Mouse (Mus musculus): ENCODE measurements around the gene Nlrc3.
"Not testable (repeated sequence)": the region's sequence is repeated elsewhere in the genome, so short reads cannot be mapped to it uniquely, and the experiment has no call there.

The Nlrc3 gene

DNA sequence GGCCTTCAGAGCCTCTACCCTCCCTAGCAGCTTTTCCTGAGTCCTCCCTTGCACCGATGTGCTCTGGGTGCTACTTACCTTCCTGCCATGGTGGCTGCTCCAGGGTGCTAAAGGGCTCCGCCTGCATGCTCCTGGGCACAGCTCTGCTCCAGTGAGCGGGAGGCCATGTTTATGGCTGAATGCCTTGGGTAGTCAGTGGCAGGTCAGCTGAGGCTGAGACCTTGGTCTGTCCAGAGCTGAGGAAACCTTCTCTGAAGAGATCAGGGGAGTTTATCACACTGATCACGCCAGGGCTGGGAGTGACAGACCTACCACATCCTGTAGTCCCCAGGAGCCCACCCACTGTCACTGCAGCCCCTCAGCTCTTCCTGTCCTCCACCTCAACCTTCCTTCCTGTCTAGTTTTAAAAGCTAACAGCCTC lies at the start of gene Nlrc3:
Nlrc3 (minus strand) TSS at position 382 of the 421 bp plus-strand sequence.
- DNase-seq (ENCODE audit: low spot score in 2 of 2) = no peak

DNA sequence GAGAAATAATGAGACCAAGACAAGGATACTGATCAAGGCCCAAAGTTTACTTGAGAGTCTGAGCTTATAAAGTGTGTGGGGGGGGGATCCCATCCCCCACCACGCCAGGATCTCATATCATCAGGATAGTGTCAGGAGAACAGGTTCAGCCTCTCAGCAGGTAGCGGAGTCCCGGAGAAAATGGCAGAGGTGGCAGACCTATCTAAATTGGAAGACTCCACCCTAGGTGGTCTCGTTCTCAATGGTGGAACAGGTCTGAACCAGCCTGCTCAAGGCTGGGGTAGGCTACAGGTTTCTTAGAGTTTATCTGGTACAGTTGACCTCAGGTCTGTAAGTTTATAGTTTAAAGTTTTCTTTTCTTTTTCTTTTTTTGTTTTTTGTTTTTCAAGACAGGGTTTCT lies 46.3 kb upstream of the Nlrc3 start:
- no peak for DNase-seq (ENCODE audit: low spot score in 2 of 2)

DNA sequence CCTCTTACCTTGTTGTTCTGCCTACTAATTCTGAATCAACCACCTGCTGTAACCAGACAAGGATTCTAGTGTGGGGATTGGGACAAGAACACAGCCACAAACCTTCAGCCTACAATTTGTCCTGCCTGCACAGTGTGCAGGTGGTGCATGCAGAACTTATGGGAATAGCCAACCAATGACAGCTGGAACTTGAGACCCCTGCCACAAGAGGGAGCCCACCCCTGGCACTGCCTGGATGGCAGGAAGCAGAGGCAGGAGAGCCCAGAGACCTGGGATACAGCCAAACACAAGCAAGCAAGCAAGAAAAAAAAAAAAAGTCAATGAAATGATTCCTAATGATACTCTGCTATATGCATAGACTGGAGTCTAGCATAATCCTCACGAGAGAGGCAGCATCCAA lies 44.8 kb upstream of the Nlrc3 start:
- no peak for DNase-seq (ENCODE audit: low spot score in 2 of 2)

GRCm38 (mm10) chr16:4017466-4017865 lies 41.0 kb upstream of the Nlrc3 start:
- DNase-seq (ENCODE audit: low spot score in 2 of 2) = not testable (repeated sequence)

- DNase-seq (ENCODE audit: low spot score in 2 of 2) = not testable (repeated sequence)
These were observed 40.4 kb upstream of the Nlrc3 start for GRCm38 (mm10) chr16:4016786-4017185.

- DNase-seq (ENCODE audit: low spot score in 2 of 2) = no peak
These were observed 37.7 kb upstream of the Nlrc3 start for GRCm38 (mm10) chr16:4014040-4014668.

DNA sequence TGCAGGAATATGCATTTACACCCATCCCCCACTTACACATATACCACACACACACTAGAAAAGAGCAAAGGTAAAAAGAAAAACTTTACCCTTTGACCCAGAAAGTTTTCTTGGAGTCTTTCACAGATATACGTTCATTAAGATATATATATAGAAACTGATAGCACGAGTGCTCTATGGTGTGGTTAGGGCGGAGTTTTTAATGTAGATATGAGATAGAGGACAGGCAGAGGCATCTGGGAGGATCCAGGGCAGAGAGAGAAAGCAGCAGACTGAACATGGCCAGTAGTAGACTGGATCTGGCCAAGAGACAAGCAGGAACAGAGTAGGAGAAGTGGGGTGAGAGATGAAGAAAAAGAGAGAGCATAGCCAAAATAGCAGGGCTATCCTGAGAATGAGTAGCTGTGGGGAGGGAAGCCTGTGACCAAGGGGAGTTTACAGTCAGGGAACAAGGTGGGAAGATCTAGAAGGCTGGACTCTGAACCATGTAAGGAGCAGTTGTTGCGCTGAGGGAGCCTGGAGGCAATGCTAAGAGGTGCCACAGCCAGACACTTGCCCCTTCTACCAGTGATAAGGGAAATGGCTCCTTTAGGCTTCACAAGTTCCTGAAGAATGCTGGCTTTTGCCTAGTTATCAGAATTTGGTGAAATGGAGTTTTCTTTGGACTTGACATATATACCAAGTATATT lies 36.6 kb upstream of the Nlrc3 start:
- DNase-seq (ENCODE audit: low spot score in 2 of 2) = no peak

- DNase-seq (ENCODE audit: low spot score in 2 of 2) = peak; percentile 89 to 92
These were observed 27.3 kb upstream of the Nlrc3 start, which contains the start of gene Slx4 for GRCm38 (mm10) chr16:4003489-4004398. Slx4 (minus strand) TSS chr16:4003770.

- no peak for DNase-seq (ENCODE audit: low spot score in 2 of 2)
These were observed 12.0 kb upstream of the Nlrc3 start for GRCm38 (mm10) chr16:3988410-3988809.

GRCm38 (mm10) chr16:3983146-3983700 lies 6.8 kb upstream of the Nlrc3 start:
- no peak for DNase-seq (ENCODE audit: low spot score in 2 of 2)

- DNase-seq (ENCODE audit: low spot score in 2 of 2) = no peak
These were observed 5.7 kb upstream of the Nlrc3 start for GRCm38 (mm10) chr16:3982173-3982572.

- no peak for DNase-seq (ENCODE audit: low spot score in 2 of 2)
These were observed 280 bp upstream of the Nlrc3 start for GRCm38 (mm10) chr16:3976712-3977111.

- DNase-seq (ENCODE audit: low spot score in 2 of 2) = no peak
These were observed 774 bp downstream of the Nlrc3 start for GRCm38 (mm10) chr16:3975658-3976057.

DNA sequence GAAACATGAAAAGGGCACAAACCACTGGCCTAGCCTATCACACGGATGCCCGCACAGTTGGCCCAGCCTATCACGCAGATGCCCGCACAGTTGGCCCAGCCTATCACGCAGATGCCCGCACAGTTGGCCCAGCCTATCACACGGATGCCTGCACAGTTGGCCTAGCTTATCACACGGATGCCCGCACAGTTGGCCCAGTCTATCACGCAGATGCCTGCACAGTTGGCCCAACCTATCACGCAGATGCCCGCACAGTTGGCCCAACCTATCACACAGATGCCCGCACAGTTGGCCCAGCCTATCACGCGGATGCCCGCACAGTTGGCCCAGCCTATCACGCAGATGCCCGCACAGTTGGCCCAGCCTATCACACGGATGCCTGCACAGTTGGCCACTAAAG lies 2.0 kb downstream of the Nlrc3 start:
- DNase-seq (ENCODE audit: low spot score in 2 of 2) = not testable (repeated sequence)

DNA sequence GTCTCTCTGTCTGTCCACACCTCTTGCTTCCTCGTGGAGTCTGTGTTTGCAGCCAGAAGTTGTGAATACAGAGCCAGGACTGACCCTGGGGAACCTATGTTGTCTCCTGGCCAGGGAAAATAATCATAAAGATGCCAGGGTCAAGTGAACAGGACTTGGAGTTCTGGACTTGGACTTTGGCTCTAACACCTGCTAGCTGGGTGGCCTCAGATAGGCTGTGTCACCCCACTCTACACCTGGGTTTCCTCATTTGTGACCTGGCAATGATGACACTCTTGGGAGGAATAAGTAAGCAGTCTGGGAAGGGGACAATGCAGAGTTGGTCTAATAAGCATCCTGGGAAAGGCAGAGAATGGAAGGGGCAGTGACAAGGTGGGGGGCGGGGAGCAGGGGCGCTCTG lies 10.9 kb downstream of the Nlrc3 start:
- DNase-seq (ENCODE audit: low spot score in 2 of 2) = no peak

GRCm38 (mm10) chr16:3964990-3965389 lies 11.4 kb downstream of the Nlrc3 start:
- DNase-seq (ENCODE audit: low spot score in 2 of 2) = no peak

DNA sequence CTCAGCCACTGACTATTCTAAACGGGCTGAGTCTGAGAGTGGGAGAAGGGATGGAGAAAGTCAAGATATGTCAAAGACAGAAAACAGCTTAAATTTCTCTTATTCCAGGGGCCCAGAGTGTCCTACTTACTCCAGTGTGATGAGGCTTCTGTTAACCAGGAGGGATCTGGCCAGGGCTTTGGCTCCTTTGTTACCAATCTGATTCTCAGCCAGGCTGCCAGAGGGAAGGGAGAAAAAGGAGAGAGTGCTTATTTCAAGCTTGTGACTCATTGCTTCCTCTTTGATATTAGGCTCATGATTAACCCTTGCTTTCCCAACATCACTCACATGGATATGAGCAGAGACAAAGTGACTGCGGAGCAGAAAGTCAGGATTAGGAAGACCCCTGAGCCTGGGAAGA lies 17.2 kb downstream of the Nlrc3 start:
- no peak for DNase-seq (ENCODE audit: low spot score in 2 of 2)

GRCm38 (mm10) chr16:3956369-3956768 lies 20.1 kb downstream of the Nlrc3 start:
- DNase-seq (ENCODE audit: low spot score in 2 of 2) = peak in 1 of 2 experiments; percentile 11

DNA sequence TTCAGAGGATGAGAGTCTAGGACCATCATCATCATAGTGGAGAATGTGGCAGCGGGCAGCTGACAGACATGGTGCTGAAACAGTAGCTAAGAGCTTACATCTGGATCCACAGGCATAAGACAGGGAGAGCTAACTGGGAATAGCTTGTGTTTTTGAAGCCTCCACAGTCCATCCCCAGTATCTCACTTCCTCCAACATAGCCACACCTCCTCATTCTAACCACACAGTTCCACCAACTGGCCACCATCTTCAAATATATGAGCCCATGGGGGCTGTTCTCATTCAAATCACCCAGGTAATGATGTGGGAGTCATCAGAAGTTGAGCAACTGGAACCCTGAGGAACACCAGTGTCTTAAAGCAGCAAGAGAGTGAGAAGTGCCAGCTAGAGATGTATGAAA lies 25.3 kb downstream of the Nlrc3 start:
- DNase-seq (ENCODE audit: low spot score in 2 of 2) = no peak

- DNase-seq (ENCODE audit: low spot score in 2 of 2) = no peak
These were observed 41.7 kb downstream of the Nlrc3 start for GRCm38 (mm10) chr16:3934701-3935100.

- DNase-seq (ENCODE audit: low spot score in 2 of 2) = no peak
These were observed 42.3 kb downstream of the Nlrc3 start for GRCm38 (mm10) chr16:3934091-3934490.

GRCm38 (mm10) chr16:3933536-3933935 lies 42.9 kb downstream of the Nlrc3 start:
- DNase-seq (ENCODE audit: low spot score in 2 of 2) = no peak
